Mouse (Mus musculus) hindbrain, embryonic 14.5 days (tissue): Measurements from ENCODE around the gene Ntrk2. TPM values are rescaled to one million over a fixed set of nuclear protein-coding genes. Genes with fewer than 3 reads are reported as not detected.
A peak's percentile ranks its signal among the peaks of the same experiment; 100 is the strongest.

ENCODE experiments used
- ATAC-seq: fragments of 200-750 bp; cut with Nextera tagmentation; 2 replicates; pipeline ENCODE4 v1.8.0; 2017; ENCODE audit warnings: moderate number of reproducible peaks, mild to moderate bottlenecking, moderate TSS enrichment, moderate library complexity; ENCODE audit not compliant: low FRiP score
- DNase-seq: peaks from one replicate; pipeline ENCODE4 v3.0.0-alpha.2; 2015; ENCODE audit warnings: low spot score
- H3K27ac ChIP-seq: fragments of 300-500 bp; sonication (generic); 2 replicates; pipeline ENCODE4 v1.5.1; 2014; ENCODE audit warnings: mild to moderate bottlenecking, moderate library complexity
- H3K27me3 ChIP-seq: fragments of 300-500 bp; sonication (generic); 2 replicates; pipeline ENCODE4 v1.6.1; 2014; ENCODE audit warnings: mild to moderate bottlenecking, low read length, mixed read lengths; ENCODE audit not compliant: control insufficient read depth, insufficient read depth
- H3K36me3 ChIP-seq: fragments of 300-500 bp; sonication (generic); replicated peaks from 2 replicates; pipeline ENCODE4 v1.6.1; 2014; ENCODE audit not compliant: control insufficient read depth, insufficient read depth
- H3K4me1 ChIP-seq: fragments of 300-500 bp; sonication (generic); replicated peaks from 2 replicates; pipeline ENCODE4 v1.6.1; 2014; ENCODE audit warnings: antibody characterized with exemption, low read length, mixed read lengths; ENCODE audit not compliant: control insufficient read depth, insufficient read depth
- H3K4me2 ChIP-seq: fragments of 300-500 bp; sonication (generic); replicated peaks from 2 replicates; pipeline ENCODE4 v1.6.1; 2014; ENCODE audit warnings: mild to moderate bottlenecking, moderate library complexity
- H3K4me3 ChIP-seq: fragments of 300-500 bp; sonication (generic); replicated peaks from 2 replicates; pipeline ENCODE4 v1.5.1; 2014; ENCODE audit warnings: mild to moderate bottlenecking, low read length
- H3K9ac ChIP-seq: fragments of 300-500 bp; sonication (generic); 2 replicates; pipeline ENCODE4 v1.6.1; 2014
- H3K9me3 ChIP-seq: fragments of 300-500 bp; sonication (generic); 2 replicates; pipeline ENCODE4 v1.6.1; 2016; ENCODE audit warnings: low read length; ENCODE audit not compliant: control insufficient read depth
- WGBS: fragments of 180-500 bp; shearing (Covaris S2); extraction: QIAGEN DNeasy Blood & Tissue Kit; methylation state at CpG from one replicate; pipeline ENCODE4 v1.1.7; 2014; 5-methylcytosine and 5-hydroxymethylcytosine counted together
- polyA plus RNA-seq: library from polyadenylated mRNA; unstranded; fragments of >200 nt; fragmentation: Nextera tagmentation; extraction: Ambion mirVana; gene quantifications from 2 replicates; pipeline ENCODE4 v1.2.1, GENCODE M21; 2014

Gene Ntrk2
- polyA plus RNA-seq, 1 experiment from 2014 or later = 108 TPM

DNA sequence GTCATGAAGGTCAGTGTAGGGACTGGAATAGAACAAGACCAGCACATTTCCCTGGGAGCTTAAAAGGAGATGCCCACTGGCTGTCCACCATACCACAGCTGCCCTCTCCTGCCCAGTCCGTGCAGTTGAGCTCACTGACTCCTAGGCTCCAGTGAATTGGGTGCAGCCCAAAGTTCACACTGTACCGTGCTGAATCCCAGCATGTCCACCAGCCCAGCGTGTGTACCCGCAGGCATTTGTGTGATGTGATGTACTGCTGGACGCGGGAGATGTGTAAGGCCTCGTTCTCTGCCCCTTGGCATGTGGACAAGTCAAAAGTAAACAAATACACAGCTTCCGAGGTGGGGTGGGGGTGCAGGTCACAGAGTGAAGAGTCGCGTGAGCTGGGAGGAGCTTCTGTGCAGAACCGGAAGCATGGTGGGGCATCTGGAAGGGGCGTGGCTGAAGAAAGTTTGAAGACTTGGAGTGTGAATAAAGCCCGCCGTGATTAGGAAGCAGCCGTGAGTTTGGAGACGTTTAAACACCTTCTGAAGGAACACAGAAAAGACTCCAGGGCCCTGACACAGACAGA lies 121.4 kb downstream of the Ntrk2 start:
- 76% methylated on average over 16 of the region's 16 CpGs for WGBS

DNA sequence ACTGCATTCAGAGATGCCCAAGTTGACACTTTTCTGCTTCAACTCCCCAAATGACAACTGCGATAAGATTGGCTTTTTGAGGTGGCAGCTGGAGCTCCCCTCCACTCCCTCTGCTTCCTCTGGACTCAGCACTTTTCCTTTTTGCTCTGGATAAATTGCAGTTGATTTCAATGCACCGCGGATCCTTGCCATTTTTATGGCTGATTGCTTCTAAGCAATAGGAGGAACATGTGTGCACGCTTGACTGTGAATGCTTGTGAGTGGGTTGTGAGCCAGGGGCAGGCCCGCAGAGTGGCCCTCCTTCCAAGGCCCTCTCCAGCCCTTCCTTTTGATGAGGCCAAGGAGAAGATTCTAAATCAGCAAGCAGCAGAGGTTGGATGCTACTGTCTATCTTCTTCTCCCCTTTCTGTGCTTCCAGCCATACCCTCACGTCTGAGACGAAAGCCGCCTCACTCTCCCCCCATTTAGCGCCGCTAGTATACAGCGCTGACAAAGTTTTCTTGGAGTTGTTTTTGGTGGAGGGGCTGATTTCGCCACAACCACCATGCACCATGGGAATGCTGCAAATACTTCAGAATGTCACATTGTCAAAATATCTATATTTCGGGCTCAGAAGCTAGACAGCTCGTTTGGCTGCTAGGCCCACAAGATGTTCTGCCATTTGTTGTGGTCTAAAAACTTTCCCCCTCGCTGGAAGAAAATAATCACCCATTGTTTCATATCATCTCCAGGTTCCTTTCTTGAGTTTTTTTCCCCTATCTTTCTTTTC lies 122.5 kb downstream of the Ntrk2 start:
- no peaks in the 10 kb centered on the region for H3K27me3 ChIP-seq
- no peak for DNase-seq
- no peak overlapping the region for H3K4me3 ChIP-seq
- H3K4me1 ChIP-seq = peaks cover 24% of the 10 kb centered on the region
- WGBS = 62% methylated on average over 15 of the region's 15 CpGs
- H3K9me3 ChIP-seq = no peaks in the 10 kb centered on the region
- ATAC-seq = no peak
- no peak overlapping the region for H3K4me2 ChIP-seq
- no peak overlapping the region for H3K9ac ChIP-seq
- H3K36me3 ChIP-seq = no peaks in the 10 kb centered on the region; the same call in 1 of the 2 replicates
- 0 out of 2 replicates have a peak overlapping the region, but pooled peaks have one; percentile 36 for H3K27ac ChIP-seq

More for the DNA sequence above, 121.4 kb downstream of the Ntrk2 start:
- DNase-seq = no peak
- Histone ChIP-seq H3K4me2 (no peak overlapping the region), H3K4me3 (no peak overlapping the region), H3K27me3 (no peaks in the 10 kb centered on the region), H3K4me1 (peaks cover 14% of the 10 kb centered on the region), H3K36me3 (no peaks in the 10 kb centered on the region; the same call in 1 of the 2 replicates), H3K9me3 (no peaks in the 10 kb centered on the region), H3K9ac (no peak overlapping the region), H3K27ac (no peak overlapping the region)
- ATAC-seq = no peak

DNA sequence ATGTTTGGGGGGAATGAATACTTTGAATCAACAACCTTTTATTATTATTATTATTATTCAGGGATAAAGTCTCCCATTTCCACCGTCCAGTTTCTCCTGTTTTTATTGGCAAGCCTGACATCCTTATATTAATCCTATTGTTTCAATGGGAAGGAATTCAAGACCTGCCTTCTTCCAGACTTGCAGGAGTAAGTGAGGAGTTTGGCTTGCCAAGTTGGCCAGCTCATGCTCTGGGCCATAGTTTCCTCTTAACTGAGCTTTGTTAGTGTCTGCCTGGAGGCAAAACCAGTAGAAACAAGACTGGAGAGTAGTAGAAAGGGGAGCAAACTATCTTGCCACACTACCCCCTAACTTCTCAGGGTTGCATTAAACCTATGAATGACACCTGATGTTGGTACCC lies 123.8 kb downstream of the Ntrk2 start:
- no peaks in the 10 kb centered on the region; the same call in 1 of the 2 replicates for H3K36me3 ChIP-seq
- no peak overlapping the region for H3K4me3 ChIP-seq

DNA sequence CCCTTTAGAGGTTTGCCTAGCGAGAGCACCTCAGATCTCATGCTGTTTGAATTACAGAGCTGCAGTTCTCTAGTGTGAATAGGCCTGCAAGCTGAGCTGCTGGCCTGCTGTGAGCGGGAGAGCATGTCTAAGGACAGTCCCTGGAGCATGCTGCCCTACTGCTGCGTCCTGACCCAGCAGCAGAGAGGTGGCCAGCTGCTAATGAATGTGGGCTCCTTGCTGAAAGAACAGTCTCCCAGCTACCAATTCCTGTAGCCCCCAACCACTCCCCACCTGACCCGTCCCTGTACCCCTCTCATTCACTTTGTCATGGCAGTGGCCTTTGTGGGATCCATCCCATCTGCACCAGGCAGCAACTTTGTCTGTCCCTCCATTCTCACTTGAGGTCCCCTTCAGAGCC lies 126.8 kb downstream of the Ntrk2 start:
- H3K27ac ChIP-seq = no peak overlapping the region
- H3K4me1 ChIP-seq = peaks cover 36% of the 10 kb centered on the region
- no peaks in the 10 kb centered on the region for H3K9me3 ChIP-seq
- WGBS = 16% methylated on average over 4 of the region's 4 CpGs
- H3K4me3 ChIP-seq = no peak overlapping the region
- no peaks in the 10 kb centered on the region for H3K27me3 ChIP-seq
- ATAC-seq (peak; percentile 46; the same call in 1 of the 2 replicates), DNase-seq (no peak)
- no peaks in the 10 kb centered on the region for H3K36me3 ChIP-seq
- no peak overlapping the region for H3K4me2 ChIP-seq
- H3K9ac ChIP-seq = no peak overlapping the region

More for the DNA sequence above, 123.8 kb downstream of the Ntrk2 start:
- DNase-seq (no peak), ATAC-seq (no peak)
- H3K27ac ChIP-seq = no peak overlapping the region
- WGBS = 74% methylated on average over 1 of the region's 1 CpGs
- no peaks in the 10 kb centered on the region for H3K27me3 ChIP-seq
- peaks cover 25% of the 10 kb centered on the region for H3K4me1 ChIP-seq
- H3K4me2 ChIP-seq = no peak overlapping the region
- no peaks in the 10 kb centered on the region for H3K9me3 ChIP-seq
- no peak overlapping the region for H3K9ac ChIP-seq

DNA sequence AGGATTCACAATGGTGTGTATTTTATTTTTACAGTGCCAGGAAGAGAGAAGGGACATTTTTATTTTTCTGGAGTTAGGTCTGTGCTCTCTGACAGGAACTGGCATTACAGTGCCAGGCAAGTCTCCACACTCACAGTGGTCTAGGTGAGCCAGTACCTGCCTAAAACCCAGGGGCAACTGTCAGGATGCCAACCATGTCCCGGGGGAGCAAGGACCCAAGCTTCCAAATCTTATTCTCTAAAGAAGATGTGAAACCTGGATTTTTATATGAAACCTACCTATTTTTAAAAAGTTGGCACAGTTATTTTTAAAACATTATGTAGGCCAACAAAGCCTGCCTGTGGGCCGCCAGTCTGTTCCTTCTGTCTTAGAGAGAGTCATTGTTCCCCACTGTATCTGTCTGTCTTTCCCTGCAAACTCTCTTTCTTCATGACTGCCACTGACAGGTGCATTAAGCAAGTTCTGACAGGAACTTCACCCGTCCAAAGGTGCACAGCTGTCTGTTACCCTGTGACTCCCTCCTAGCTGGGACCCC lies 128.3 kb downstream of the Ntrk2 start:
- no peak overlapping the region for H3K4me3 ChIP-seq
- no peak overlapping the region for H3K4me2 ChIP-seq
- no peak overlapping the region for H3K9ac ChIP-seq
- ATAC-seq (no peak), DNase-seq (no peak)
- H3K36me3 ChIP-seq = no peaks in the 10 kb centered on the region
- H3K27ac ChIP-seq = no peak overlapping the region
- no peaks in the 10 kb centered on the region for H3K27me3 ChIP-seq
- H3K9me3 ChIP-seq = no peaks in the 10 kb centered on the region
- H3K4me1 ChIP-seq = peaks cover 28% of the 10 kb centered on the region
- 87% methylated on average over 3 of the region's 3 CpGs for WGBS

DNA sequence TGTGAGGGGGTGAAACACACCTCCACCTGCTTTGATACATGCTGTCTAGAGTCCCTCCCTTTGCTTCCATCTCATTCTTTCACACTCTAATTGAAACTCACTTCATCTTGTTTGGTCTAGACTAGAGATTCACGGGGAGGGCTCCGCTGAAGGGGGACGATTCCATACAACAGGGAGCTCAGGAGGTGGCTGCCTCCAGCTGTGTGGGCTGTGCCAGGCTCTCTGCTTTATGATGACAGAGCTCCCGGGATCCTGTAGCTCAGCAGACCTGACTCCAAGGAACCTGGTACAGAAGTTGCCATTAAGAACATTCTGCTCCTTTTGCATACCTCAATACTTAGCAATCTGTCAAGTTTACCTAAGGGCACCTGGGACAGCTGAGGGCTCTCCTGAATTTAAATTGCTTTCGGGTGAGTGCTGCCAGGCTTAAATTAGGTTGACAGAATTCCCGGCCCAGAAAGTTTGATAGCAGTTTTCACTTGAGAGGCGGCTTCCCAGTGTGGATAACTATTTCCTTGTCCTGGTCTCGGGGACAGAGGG lies 129.7 kb downstream of the Ntrk2 start:
- no peaks in the 10 kb centered on the region for H3K9me3 ChIP-seq
- H3K27me3 ChIP-seq = no peaks in the 10 kb centered on the region
- H3K4me3 ChIP-seq = no peak overlapping the region
- H3K36me3 ChIP-seq = no peaks in the 10 kb centered on the region
- H3K27ac ChIP-seq = no peak overlapping the region
- H3K4me2 ChIP-seq = no peak overlapping the region
- no peak for ATAC-seq
- no peak overlapping the region for H3K9ac ChIP-seq
- 10% methylated on average over 8 of the region's 8 CpGs for WGBS
- no peak for DNase-seq
- H3K4me1 ChIP-seq = peaks cover 28% of the 10 kb centered on the region

DNA sequence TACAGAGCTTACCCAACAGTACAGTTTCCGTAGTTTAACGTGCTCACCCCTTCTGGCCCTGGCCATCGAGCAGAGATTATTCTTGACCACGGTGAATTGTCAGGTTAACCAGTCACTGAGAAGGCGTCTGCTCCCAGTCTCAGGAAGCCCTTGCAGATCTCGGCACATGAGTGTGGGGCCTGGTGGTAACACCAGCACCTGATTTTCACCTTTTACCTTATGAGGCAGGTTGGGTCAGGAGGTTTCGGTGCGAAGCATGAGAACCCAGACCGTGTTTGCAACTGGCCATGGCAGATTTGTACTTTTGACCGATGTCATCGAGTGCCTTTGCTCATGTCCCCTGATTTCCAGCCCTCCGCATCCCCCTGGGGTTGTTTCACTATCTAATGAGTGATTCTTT lies 131.5 kb downstream of the Ntrk2 start:
- Histone ChIP-seq H3K27me3 (no peaks in the 10 kb centered on the region), H3K4me2 (no peak overlapping the region), H3K4me1 (peaks cover 25% of the 10 kb centered on the region), H3K4me3 (no peak overlapping the region), H3K36me3 (no peaks in the 10 kb centered on the region), H3K27ac (no peak overlapping the region), H3K9ac (no peak overlapping the region), H3K9me3 (no peaks in the 10 kb centered on the region)
- DNase-seq (no peak), ATAC-seq (no peak)
- WGBS = 98% methylated on average over 12 of the region's 12 CpGs

DNA sequence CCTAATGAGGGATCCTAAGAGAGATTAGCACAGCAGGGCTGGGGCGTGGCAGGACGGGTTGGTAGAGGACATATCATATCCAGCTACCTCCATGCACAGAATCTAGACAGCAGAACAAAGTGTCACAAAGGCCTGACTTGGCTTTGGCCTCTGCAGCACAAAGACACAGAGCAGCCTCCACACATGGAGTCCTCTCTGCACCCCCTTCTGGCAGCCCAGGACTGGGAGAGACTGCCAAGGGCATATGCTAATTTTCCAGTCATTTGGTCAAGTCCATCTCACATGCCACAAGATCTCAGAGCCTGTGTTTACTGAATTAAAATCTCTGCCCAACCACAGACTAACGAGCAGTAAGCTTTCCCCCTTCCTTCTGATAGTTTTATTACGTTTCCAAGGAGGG lies 132.1 kb downstream of the Ntrk2 start:
- peaks cover 20% of the 10 kb centered on the region for H3K4me1 ChIP-seq
- 75% methylated on average over 4 of the region's 4 CpGs for WGBS
- H3K27me3 ChIP-seq = no peaks in the 10 kb centered on the region
- ATAC-seq (no peak), DNase-seq (peak; percentile 55)
- H3K9me3 ChIP-seq = no peaks in the 10 kb centered on the region
- no peaks in the 10 kb centered on the region for H3K36me3 ChIP-seq
- no peak overlapping the region for H3K4me3 ChIP-seq
- no peak overlapping the region for H3K9ac ChIP-seq
- no peak overlapping the region for H3K4me2 ChIP-seq
- H3K27ac ChIP-seq = no peak overlapping the region

DNA sequence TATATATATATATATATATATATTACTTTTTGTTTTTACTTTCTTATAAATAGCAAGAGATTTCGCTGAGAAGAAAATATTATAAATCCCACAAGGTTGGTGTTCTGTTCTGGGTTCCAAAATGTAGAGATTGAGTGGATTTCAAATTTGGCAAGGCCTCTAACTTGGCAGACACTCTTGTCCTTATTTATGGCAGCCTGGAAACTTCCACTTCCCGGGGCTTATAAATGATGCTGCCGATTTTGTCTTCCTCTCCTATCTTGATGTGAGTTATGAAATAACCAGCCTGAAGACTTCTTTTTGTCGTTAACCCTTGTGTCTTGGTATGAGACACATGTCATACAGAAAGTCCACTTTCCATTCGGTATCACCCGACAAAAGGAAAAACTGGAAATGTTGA lies 133.8 kb downstream of the Ntrk2 start:
- Histone ChIP-seq H3K27me3 (no peaks in the 10 kb centered on the region), H3K36me3 (no peaks in the 10 kb centered on the region), H3K4me1 (peaks cover 15% of the 10 kb centered on the region), H3K27ac (no peak overlapping the region), H3K4me2 (no peak overlapping the region), H3K4me3 (no peak overlapping the region), H3K9me3 (no peaks in the 10 kb centered on the region), H3K9ac (no peak overlapping the region)
- DNase-seq = no peak
- ATAC-seq = no peak
- 88% methylated on average over 6 of the region's 6 CpGs for WGBS
